Mouse (Mus musculus): ENCODE measurements around the gene Nfu1. TPM values are rescaled to one million over a fixed set of nuclear protein-coding genes. Genes with fewer than 3 reads are reported as not detected.
"Not testable (repeated sequence)": the region's sequence is repeated elsewhere in the genome, so short reads cannot be mapped to it uniquely, and the experiment has no call there.

Nfu1 gene
- polyA plus RNA-seq, 1 experiment from 2014 or later = 83.2 TPM

- WGBS = 96% methylated on average over 2 of the region's 2 CpGs
- DNase-seq (ENCODE audit: low spot score) (no peak), ATAC-seq (ENCODE audit: insufficient read depth, low FRiP score, low TSS enrichment) (no peak)
- Histone ChIP-seq H3K4me3 (ENCODE audit: low read depth, low read length) (no peak overlapping the region), H3K36me3 (ENCODE audit: control insufficient read depth, insufficient read depth, low read length) (no peaks in the 10 kb centered on the region), H3K27me3 (ENCODE audit: control insufficient read depth, insufficient read depth, low read length) (no peaks in the 10 kb centered on the region), H3K9me3 (ENCODE audit: control insufficient read depth, low read length) (no peaks in the 10 kb centered on the region), H3K4me2 (ENCODE audit: low read depth) (no peak overlapping the region), H3K4me1 (ENCODE audit: control insufficient read depth, insufficient read depth, low read length) (peaks cover 3% of the 10 kb centered on the region; the same call in 1 of the 2 replicates), H3K9ac (ENCODE audit: low read length) (no peak overlapping the region), H3K27ac (ENCODE audit: low read depth, low read length) (no peak overlapping the region)
Observed at GRCm38 (mm10) chr6:87044895-87045294, 35.9 kb downstream of the Nfu1 start.

GRCm38 (mm10) chr6:87045507-87045906 lies 36.5 kb downstream of the Nfu1 start:
- Histone ChIP-seq H3K4me1 (ENCODE audit: control insufficient read depth, insufficient read depth, low read length) (peaks cover 3% of the 10 kb centered on the region; the same call in 1 of the 2 replicates), H3K27me3 (ENCODE audit: control insufficient read depth, insufficient read depth, low read length) (no peaks in the 10 kb centered on the region), H3K9me3 (ENCODE audit: control insufficient read depth, low read length) (no peaks in the 10 kb centered on the region), H3K4me2 (ENCODE audit: low read depth) (no peak overlapping the region), H3K9ac (ENCODE audit: low read length) (no peak overlapping the region), H3K4me3 (ENCODE audit: low read depth, low read length) (no peak overlapping the region), H3K27ac (ENCODE audit: low read depth, low read length) (no peak overlapping the region), H3K36me3 (ENCODE audit: control insufficient read depth, insufficient read depth, low read length) (no peaks in the 10 kb centered on the region)
- 87% methylated on average over 3 of the region's 3 CpGs for WGBS
- ATAC-seq (ENCODE audit: insufficient read depth, low FRiP score, low TSS enrichment) = no peak
- DNase-seq (ENCODE audit: low spot score) = no peak

- H3K27ac ChIP-seq (ENCODE audit: low read depth, low read length); H3K9ac ChIP-seq (ENCODE audit: low read length); H3K4me1 ChIP-seq (ENCODE audit: control insufficient read depth, insufficient read depth, low read length); H3K36me3 ChIP-seq (ENCODE audit: control insufficient read depth, insufficient read depth, low read length); DNase-seq (ENCODE audit: low spot score); ATAC-seq (ENCODE audit: insufficient read depth, low FRiP score, low TSS enrichment); H3K4me3 ChIP-seq (ENCODE audit: low read depth, low read length); H3K27me3 ChIP-seq (ENCODE audit: control insufficient read depth, insufficient read depth, low read length); H3K9me3 ChIP-seq (ENCODE audit: control insufficient read depth, low read length); H3K4me2 ChIP-seq (ENCODE audit: low read depth): not testable (repeated sequence)
- WGBS = 95% methylated on average over 7 of the region's 7 CpGs
Observed at GRCm38 (mm10) chr6:87048712-87049111, 39.7 kb downstream of the Nfu1 start.

GRCm38 (mm10) chr6:87051886-87052425 lies 42.9 kb downstream of the Nfu1 start:
- ATAC-seq (ENCODE audit: insufficient read depth, low FRiP score, low TSS enrichment) (no peak), DNase-seq (ENCODE audit: low spot score) (no peak)
- Histone ChIP-seq H3K9ac (ENCODE audit: low read length) (no peak overlapping the region), H3K27ac (ENCODE audit: low read depth, low read length) (no peak overlapping the region), H3K4me1 (ENCODE audit: control insufficient read depth, insufficient read depth, low read length) (no peaks in the 10 kb centered on the region), H3K27me3 (ENCODE audit: control insufficient read depth, insufficient read depth, low read length) (no peaks in the 10 kb centered on the region), H3K36me3 (ENCODE audit: control insufficient read depth, insufficient read depth, low read length) (peaks cover 12% of the 10 kb centered on the region), H3K9me3 (ENCODE audit: control insufficient read depth, low read length) (no peaks in the 10 kb centered on the region), H3K4me2 (ENCODE audit: low read depth) (no peak overlapping the region), H3K4me3 (ENCODE audit: low read depth, low read length) (no peak overlapping the region)
- WGBS = 96% methylated on average over 10 of the region's 10 CpGs

GRCm38 (mm10) chr6:87054193-87054592 lies 45.2 kb downstream of the Nfu1 start:
- Histone ChIP-seq H3K36me3 (ENCODE audit: control insufficient read depth, insufficient read depth, low read length) (peaks cover 19% of the 10 kb centered on the region), H3K9me3 (ENCODE audit: control insufficient read depth, low read length) (no peaks in the 10 kb centered on the region), H3K27ac (ENCODE audit: low read depth, low read length) (no peak overlapping the region), H3K9ac (ENCODE audit: low read length) (no peak overlapping the region), H3K4me2 (ENCODE audit: low read depth) (no peak overlapping the region), H3K4me1 (ENCODE audit: control insufficient read depth, insufficient read depth, low read length) (no peaks in the 10 kb centered on the region), H3K27me3 (ENCODE audit: control insufficient read depth, insufficient read depth, low read length) (no peaks in the 10 kb centered on the region), H3K4me3 (ENCODE audit: low read depth, low read length) (no peak overlapping the region)
- ATAC-seq (ENCODE audit: insufficient read depth, low FRiP score, low TSS enrichment) (no peak), DNase-seq (ENCODE audit: low spot score) (no peak)
- whole genome bisulfite sequencing = 92% methylated on average over 8 of the region's 8 CpGs

- no peak overlapping the region for H3K27ac ChIP-seq (ENCODE audit: low read depth, low read length)
- no peak overlapping the region for H3K9ac ChIP-seq (ENCODE audit: low read length)
- ATAC-seq (ENCODE audit: insufficient read depth, low FRiP score, low TSS enrichment) (no peak), DNase-seq (ENCODE audit: low spot score) (no peak)
- H3K9me3 ChIP-seq (ENCODE audit: control insufficient read depth, low read length) = no peaks in the 10 kb centered on the region
- H3K4me3 ChIP-seq (ENCODE audit: low read depth, low read length) = no peak overlapping the region
- H3K4me2 ChIP-seq (ENCODE audit: low read depth) = no peak overlapping the region
- 92% methylated on average over 1 of the region's 1 CpGs for WGBS
- no peaks in the 10 kb centered on the region for H3K4me1 ChIP-seq (ENCODE audit: control insufficient read depth, insufficient read depth, low read length)
- peaks cover 16% of the 10 kb centered on the region for H3K36me3 ChIP-seq (ENCODE audit: control insufficient read depth, insufficient read depth, low read length)
- H3K27me3 ChIP-seq (ENCODE audit: control insufficient read depth, insufficient read depth, low read length) = no peaks in the 10 kb centered on the region
Observed at GRCm38 (mm10) chr6:87059754-87060153, 50.7 kb downstream of the Nfu1 start.

GRCm38 (mm10) chr6:87063586-87063985 lies 54.5 kb downstream of the Nfu1 start:
- no peak overlapping the region for H3K27ac ChIP-seq (ENCODE audit: low read depth, low read length)
- peaks cover 10% of the 10 kb centered on the region for H3K36me3 ChIP-seq (ENCODE audit: control insufficient read depth, insufficient read depth, low read length)
- DNase-seq (ENCODE audit: low spot score) (no peak), ATAC-seq (ENCODE audit: insufficient read depth, low FRiP score, low TSS enrichment) (no peak)
- no peaks in the 10 kb centered on the region for H3K27me3 ChIP-seq (ENCODE audit: control insufficient read depth, insufficient read depth, low read length)
- H3K4me1 ChIP-seq (ENCODE audit: control insufficient read depth, insufficient read depth, low read length) = no peaks in the 10 kb centered on the region
- H3K9ac ChIP-seq (ENCODE audit: low read length) = no peak overlapping the region
- no peak overlapping the region for H3K4me3 ChIP-seq (ENCODE audit: low read depth, low read length)
- H3K9me3 ChIP-seq (ENCODE audit: control insufficient read depth, low read length) = no peaks in the 10 kb centered on the region
- WGBS = 95% methylated on average over 4 of the region's 4 CpGs
- H3K4me2 ChIP-seq (ENCODE audit: low read depth) = no peak overlapping the region

- no peak for ATAC-seq (ENCODE audit: insufficient read depth, low FRiP score, low TSS enrichment)
- 90% methylated on average over 2 of the region's 2 CpGs for WGBS
- H3K36me3 ChIP-seq (ENCODE audit: control insufficient read depth, insufficient read depth, low read length) = peaks cover 9% of the 10 kb centered on the region
Observed at GRCm38 (mm10) chr6:87068209-87068608, 59.2 kb downstream of the Nfu1 start.

GRCm38 (mm10) chr6:87069195-87069900 lies 60.3 kb downstream of the Nfu1 start:
- DNase-seq (ENCODE audit: low spot score) = no peak

More at GRCm38 (mm10) chr6:87068209-87068608, 59.2 kb downstream of the Nfu1 start:
- no peak overlapping the region for H3K9ac ChIP-seq (ENCODE audit: low read length)
- no peak overlapping the region for H3K4me2 ChIP-seq (ENCODE audit: low read depth)
- no peak overlapping the region for H3K4me3 ChIP-seq (ENCODE audit: low read depth, low read length)
- H3K27ac ChIP-seq (ENCODE audit: low read depth, low read length) = no peak overlapping the region
- H3K9me3 ChIP-seq (ENCODE audit: control insufficient read depth, low read length) = no peaks in the 10 kb centered on the region
- no peak for DNase-seq (ENCODE audit: low spot score)
- H3K4me1 ChIP-seq (ENCODE audit: control insufficient read depth, insufficient read depth, low read length) = no peaks in the 10 kb centered on the region
- no peaks in the 10 kb centered on the region for H3K27me3 ChIP-seq (ENCODE audit: control insufficient read depth, insufficient read depth, low read length)

More at GRCm38 (mm10) chr6:87069195-87069900, 60.3 kb downstream of the Nfu1 start:
- Histone ChIP-seq H3K4me1 (ENCODE audit: control insufficient read depth, insufficient read depth, low read length) (no peaks in the 10 kb centered on the region), H3K4me3 (ENCODE audit: low read depth, low read length) (no peak overlapping the region), H3K4me2 (ENCODE audit: low read depth) (no peak overlapping the region), H3K27ac (ENCODE audit: low read depth, low read length) (no peak overlapping the region), H3K9ac (ENCODE audit: low read length) (no peak overlapping the region), H3K36me3 (ENCODE audit: control insufficient read depth, insufficient read depth, low read length) (peaks cover 9% of the 10 kb centered on the region), H3K9me3 (ENCODE audit: control insufficient read depth, low read length) (no peaks in the 10 kb centered on the region), H3K27me3 (ENCODE audit: control insufficient read depth, insufficient read depth, low read length) (no peaks in the 10 kb centered on the region)
- no peak for ATAC-seq (ENCODE audit: insufficient read depth, low FRiP score, low TSS enrichment)
- 90% methylated on average over 7 of the region's 7 CpGs for WGBS

Measured in neural tube, embryonic 11.5 days (tissue).